ENCODE assay signal across 11 mouse cellular contexts in genomic region chr6:113472061-113472460, GRCm38 (mm10). TPM values are rescaled to one million over a fixed set of nuclear protein-coding genes. Genes with fewer than 3 reads are reported as not detected.
A peak's percentile ranks its signal among the peaks of the same experiment; 100 is the strongest.
DNase-seq lines count a peak whose midpoint lies in the region; ATAC-seq lines count a peak whose summit lies in the region.
"Had no signal": no experiment of that assay in that cellular context is flagged by ENCODE, and none has a peak within 500 bp of the region (broad histone marks: within the 10 kb centered on the region; RNA-seq: fewer than 3 reads in every experiment).

No protein-coding gene starts in this region.

- WGBS in heart, embryonic 16.5 days, result 68% methylated on average over 10 of the region's 10 CpGs
- 56% methylated on average over 10 of the region's 10 CpGs for WGBS in lung, embryonic 15.5 days
- WGBS in stomach, embryonic 14.5 days, result 59% methylated on average over 10 of the region's 10 CpGs

- H3K4me1 ChIP-seq in heart, embryonic 16.5 days (ENCODE audit: control insufficient read depth, insufficient read depth, low read length), result peaks cover 19% of the 10 kb centered on the region
- peaks cover 27% of the 10 kb centered on the region for H3K4me1 ChIP-seq in lung, embryonic 15.5 days
- peaks cover 17% of the 10 kb centered on the region; the same call in 1 of the 2 replicates for H3K4me1 ChIP-seq in stomach, embryonic 14.5 days (ENCODE audit: control insufficient read depth, insufficient read depth, low read length)

- H3K4me2 ChIP-seq in heart, embryonic 16.5 days (ENCODE audit: low read depth, low read length), result peak overlapping the region; percentile 68
- peak overlapping the region; percentile 66 for H3K4me2 ChIP-seq in lung, embryonic 15.5 days
- peak overlapping the region; percentile 57; the same call in 1 of the 2 replicates for H3K4me2 ChIP-seq in stomach, embryonic 14.5 days (replicated peaks; ENCODE audit: low read depth, low read length)

- no peaks in the 10 kb centered on the region for H3K36me3 ChIP-seq in heart, embryonic 16.5 days (ENCODE audit: control insufficient read depth, insufficient read depth)
- H3K36me3 ChIP-seq in lung, embryonic 15.5 days, result no peaks in the 10 kb centered on the region
- no peaks in the 10 kb centered on the region for H3K36me3 ChIP-seq in stomach, embryonic 14.5 days (ENCODE audit: control insufficient read depth, insufficient read depth, low read length)

- no peak for DNase-seq in heart, postnatal 25 days (ENCODE audit: low spot score)
- DNase-seq in lung, postnatal 14 days, result no peak
- peak; percentile 54 for DNase-seq in ZHBTc4 (ENCODE audit: low read depth, low spot score)
- DNase-seq in thymus, adult 18-20 months, result no peak
- DNase-seq in thymus, postnatal 14 days, result no peak
- DNase-seq: midbrain, embryonic 14.5 days had no signal

- intact Hi-C loops in heart, postnatal 25 days (cut with DNase I), result loop anchor here (5.0 kb wide), 2 partner anchors 140 to 235 kb away; partner anchors contain the start of gene Mtmr14

- H3K27ac ChIP-seq in heart, embryonic 16.5 days (ENCODE audit: low read length), result no peak overlapping the region; the same call in 1 of the 2 replicates
- H3K27ac ChIP-seq in lung, embryonic 15.5 days, result peak overlapping the region; percentile 68
- no peak overlapping the region for H3K27ac ChIP-seq in stomach, embryonic 14.5 days (ENCODE audit: low read length)
- H3K27ac ChIP-seq: forebrain, embryonic 13.5 days had no signal

- no peaks in the 10 kb centered on the region for H3K9me3 ChIP-seq in heart, embryonic 16.5 days (replicated peaks; ENCODE audit: control insufficient read depth, low read length)
- H3K9me3 ChIP-seq in lung, embryonic 15.5 days, result no peaks in the 10 kb centered on the region
- no peaks in the 10 kb centered on the region for H3K9me3 ChIP-seq in stomach, embryonic 14.5 days (ENCODE audit: control insufficient read depth, low read depth, low read length)
- H3K9me3 ChIP-seq: forebrain, embryonic 13.5 days had no signal

- no peak overlapping the region; the same call in 1 of the 2 replicates for H3K9ac ChIP-seq in heart, embryonic 16.5 days (ENCODE audit: low read length)
- H3K9ac ChIP-seq in lung, embryonic 15.5 days, result peak overlapping the region; percentile 44; the same call in 1 of the 2 replicates
- H3K9ac ChIP-seq in stomach, embryonic 14.5 days (replicated peaks; ENCODE audit: low read depth, low read length), result no peak overlapping the region
- H3K9ac ChIP-seq: forebrain, embryonic 13.5 days had no signal

- peaks cover 3% of the 10 kb centered on the region; the same call in 1 of the 2 replicates for H3K27me3 ChIP-seq in heart, embryonic 16.5 days (ENCODE audit: control insufficient read depth, insufficient read depth, low read length)
- peaks cover 12% of the 10 kb centered on the region for H3K27me3 ChIP-seq in lung, embryonic 15.5 days
- H3K27me3 ChIP-seq in stomach, embryonic 14.5 days (ENCODE audit: control insufficient read depth, insufficient read depth, low read length), result 0 out of 2 replicates have a peak, but pooled peaks cover 3% of the 10 kb centered on the region

- peak overlapping the region; percentile 49 for H3K4me3 ChIP-seq in heart, embryonic 16.5 days (ENCODE audit: low read length)
- H3K4me3 ChIP-seq in lung, embryonic 15.5 days, result peak overlapping the region; percentile 37; the same call in 1 of the 2 replicates
- H3K4me3 ChIP-seq in stomach, embryonic 14.5 days (ENCODE audit: low read depth, low read length), result no peak overlapping the region; the same call in 1 of the 2 replicates
- H3K4me3 ChIP-seq: forebrain, embryonic 13.5 days had no signal

- ATAC-seq in heart, embryonic 16.5 days (replicated peaks; ENCODE audit: extremely low read depth, insufficient read depth, low FRiP score), result no peak
- ATAC-seq in lung, embryonic 15.5 days (ENCODE audit: borderline replicate concordance, extremely low read depth, low FRiP score, low TSS enrichment), result no peak
- ATAC-seq in stomach, embryonic 14.5 days (ENCODE audit: insufficient number of reproducible peaks, insufficient read depth, low FRiP score, low read depth), result no peak
- ATAC-seq: forebrain, embryonic 13.5 days had no signal

RNA-seq across cellular contexts. Expression of gene Il17rc, which starts 0.8 kb away (rescaled TPM):
- polyA plus RNA-seq in heart, embryonic 16.5 days (2015; fragmentation: Nextera tagmentation; extraction: Ambion mirVana), result 15.5 and 16.1 TPM in 2 replicates
- total RNA-seq in heart, postnatal 25 days (2021), result 10 to 100 TPM in 1 of 2 experiments, 1 to 10 TPM in 1; 8.2 to 10.0 TPM
- polyA plus RNA-seq in lung, embryonic 15.5 days (2015; fragmentation: Nextera tagmentation; extraction: Ambion mirVana), result 19.1 and 20.2 TPM in 2 replicates
- polyA plus RNA-seq in stomach, embryonic 14.5 days (2014; fragmentation: Nextera tagmentation; extraction: Ambion mirVana), result 10.6 and 12.9 TPM in 2 replicates

RNA-seq across cellular contexts. Expression of gene Creld1, which starts 11.0 kb away (rescaled TPM):
- polyA plus RNA-seq in heart, embryonic 16.5 days (2015; fragmentation: Nextera tagmentation; extraction: Ambion mirVana), result 44.8 and 46.8 TPM in 2 replicates
- 10 to 100 TPM; 52.2 to 55.6 TPM for total RNA-seq in heart, postnatal 25 days (2021)
- polyA plus RNA-seq in lung, embryonic 15.5 days (2015; fragmentation: Nextera tagmentation; extraction: Ambion mirVana), result 33.1 and 36.3 TPM in 2 replicates
- polyA plus RNA-seq in stomach, embryonic 14.5 days (2014; fragmentation: Nextera tagmentation; extraction: Ambion mirVana), result 16.0 and 20.5 TPM in 2 replicates

RNA-seq across cellular contexts. Expression of gene Il17re, which starts 13.8 kb away (rescaled TPM):
- polyA plus RNA-seq in heart, embryonic 16.5 days (2015; fragmentation: Nextera tagmentation; extraction: Ambion mirVana), result 1.8 and 3.1 TPM in 2 replicates
- total RNA-seq in heart, postnatal 25 days (2021), result 1 to 10 TPM in 1 of 2 experiments, under 1 TPM in 1; 0.78 to 1.1 TPM
- polyA plus RNA-seq in lung, embryonic 15.5 days (2015; fragmentation: Nextera tagmentation; extraction: Ambion mirVana), result 19.5 and 23.5 TPM in 2 replicates
- 19.0 and 19.8 TPM in 2 replicates for polyA plus RNA-seq in stomach, embryonic 14.5 days (2014; fragmentation: Nextera tagmentation; extraction: Ambion mirVana)
- total RNA-seq: MEL had no signal
- polyA plus RNA-seq: midbrain, embryonic 14.5 days had no signal

RNA-seq across cellular contexts. Expression of gene Prrt3, which starts 29.7 kb away (rescaled TPM):
- polyA plus RNA-seq in heart, embryonic 16.5 days (2015; fragmentation: Nextera tagmentation; extraction: Ambion mirVana), result 0.26 and 0.29 TPM in 2 replicates
- not detected for total RNA-seq in heart, postnatal 25 days (2021)
- polyA plus RNA-seq in lung, embryonic 15.5 days (2015; fragmentation: Nextera tagmentation; extraction: Ambion mirVana), result 0.17 and 0.21 TPM in 2 replicates
- 0.48 and 0.61 TPM in 2 replicates for polyA plus RNA-seq in stomach, embryonic 14.5 days (2014; fragmentation: Nextera tagmentation; extraction: Ambion mirVana)

RNA-seq across cellular contexts. Expression of gene Jagn1, which starts 29.7 kb away (rescaled TPM):
- polyA plus RNA-seq in heart, embryonic 16.5 days (2015; fragmentation: Nextera tagmentation; extraction: Ambion mirVana), result 64.5 and 65.2 TPM in 2 replicates
- 10 to 100 TPM; 22.2 TPM for total RNA-seq in heart, postnatal 25 days (2021)
- polyA plus RNA-seq in lung, embryonic 15.5 days (2015; fragmentation: Nextera tagmentation; extraction: Ambion mirVana), result 77.1 and 82.8 TPM in 2 replicates
- polyA plus RNA-seq in stomach, embryonic 14.5 days (2014; fragmentation: Nextera tagmentation; extraction: Ambion mirVana), result 78.6 and 81.1 TPM in 2 replicates
